Mouse (Mus musculus): ENCODE results near the gene Slc7a10.
"Not testable (repeated sequence)": the region's sequence is repeated elsewhere in the genome, so short reads cannot be mapped to it uniquely, and the experiment has no call there.

The Slc7a10 gene

GRCm38 (mm10) chr7:35237935-35238334, 51.8 kb downstream of the Slc7a10 start:
- DNase-seq (ENCODE audit: low read depth, low spot score): not testable (repeated sequence)

Data from CD4-positive helper T cell, adult 2 months (primary cell).